In genomic region chr7:30954971-30955520, GRCm38 (mm10) we compare ENCODE assay signal across 1 mouse cellular context.
TF ChIP-seq lines count a peak whose summit lies in the region.

No protein-coding gene starts in this region.

TF ChIP-seq in MEL, 35 proteins besides CTCF, POLR2A, EP300 and RAD21:
- TF ChIP-seq HCFC1 (IDR thresholded peaks at IDR 0.05; ENCODE audit: low read depth, low read length) (no peak), UBTF (IDR thresholded peaks at IDR 0.05; ENCODE audit: borderline replicate concordance, insufficient read depth, low read depth, low read length) (no peak), MAX (IDR thresholded peaks at IDR 0.05; ENCODE audit: low read length) (no peak), GATA1 (IDR thresholded peaks at IDR 0.05; ENCODE audit: low read depth, low read length) (no peak), USF1 (IDR thresholded peaks at IDR 0.05; ENCODE audit: low read depth, low read length) (no peak), ZC3H11A (IDR thresholded peaks at IDR 0.05; ENCODE audit: low read depth, low read length) (no peak), CHD2 (IDR thresholded peaks at IDR 0.05; ENCODE audit: low read length) (no peak), MAFK (IDR thresholded peaks at IDR 0.05; ENCODE audit: borderline replicate concordance, low read depth, low read length) (no peak), TCF12 (IDR thresholded peaks at IDR 0.05; ENCODE audit: low read depth, low read length) (no peak), NRF1 (IDR thresholded peaks at IDR 0.05; ENCODE audit: insufficient read depth, low read depth, low read length, poor library complexity, severe bottlenecking) (no peak), SMC3 (IDR thresholded peaks at IDR 0.05; ENCODE audit: low read depth, low read length) (no peak), MAZ (IDR thresholded peaks at IDR 0.05; ENCODE audit: low read depth, low read length) (no peak), SIN3A (IDR thresholded peaks at IDR 0.05; ENCODE audit: low read length) (no peak), NELFE (IDR thresholded peaks at IDR 0.05; ENCODE audit: low read depth, low read length) (no peak), ZKSCAN1 (IDR thresholded peaks at IDR 0.05; ENCODE audit: low read depth, low read length) (no peak), MYC (IDR thresholded peaks at IDR 0.05; ENCODE audit: low read depth, low read length) (no peak), MEF2A (IDR thresholded peaks at IDR 0.05; ENCODE audit: extremely low read depth, insufficient replicate concordance, low read depth, low read length, poor library complexity, severe bottlenecking) (no peak), JUND (IDR thresholded peaks at IDR 0.05; ENCODE audit: low read depth, low read length) (no peak), ZNF384 (IDR thresholded peaks at IDR 0.05; ENCODE audit: low read depth, low read length) (no peak)
TF ChIP-seq in MEL: peak in this region for 0.
